Mouse (Mus musculus) layer of hippocampus, postnatal 25 days (tissue): ENCODE measurements around the gene Ccdc190. TPM values are rescaled to one million over a fixed set of nuclear protein-coding genes. Genes with fewer than 3 reads are reported as not detected.

Experiments
- DNase-seq, 2 experiments: peaks; one replicate each; pipeline ENCODE4 v3.0.0; 2022; ENCODE audit warnings: mixed read lengths in 2 of 2, low spot score in 1 of 2; ENCODE audit errors: extremely low spot score in 1 of 2
- total RNA-seq, 2 experiments: library from RNA; stranded (reverse); gene quantifications; 2 replicates each; pipeline ENCODE4 v1.2.3; 2021

The Ccdc190 gene
- total RNA-seq, 2 experiments from 2014 or later = 25.2 to 25.7 TPM

DNA sequence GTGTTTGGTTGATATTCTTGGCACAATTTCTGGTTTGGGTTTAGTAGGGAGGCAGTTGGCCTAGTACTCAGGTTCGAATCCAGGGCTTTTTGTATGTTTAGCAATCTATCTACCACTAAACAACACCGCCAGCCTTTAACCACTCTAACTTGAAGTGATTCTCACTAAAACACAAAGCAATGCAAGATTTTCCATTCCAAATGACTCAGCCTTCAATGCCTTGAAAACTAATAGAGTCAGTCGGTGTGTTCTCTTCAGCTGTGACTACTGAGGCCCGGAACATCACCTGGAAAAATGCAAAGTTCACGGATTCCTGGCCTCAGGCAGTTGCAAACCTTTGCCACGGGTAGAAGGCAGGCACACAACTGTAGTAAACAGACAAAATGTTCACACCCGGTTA lies 3.2 kb downstream of the Ccdc190 start:
- no peak for DNase-seq

DNA sequence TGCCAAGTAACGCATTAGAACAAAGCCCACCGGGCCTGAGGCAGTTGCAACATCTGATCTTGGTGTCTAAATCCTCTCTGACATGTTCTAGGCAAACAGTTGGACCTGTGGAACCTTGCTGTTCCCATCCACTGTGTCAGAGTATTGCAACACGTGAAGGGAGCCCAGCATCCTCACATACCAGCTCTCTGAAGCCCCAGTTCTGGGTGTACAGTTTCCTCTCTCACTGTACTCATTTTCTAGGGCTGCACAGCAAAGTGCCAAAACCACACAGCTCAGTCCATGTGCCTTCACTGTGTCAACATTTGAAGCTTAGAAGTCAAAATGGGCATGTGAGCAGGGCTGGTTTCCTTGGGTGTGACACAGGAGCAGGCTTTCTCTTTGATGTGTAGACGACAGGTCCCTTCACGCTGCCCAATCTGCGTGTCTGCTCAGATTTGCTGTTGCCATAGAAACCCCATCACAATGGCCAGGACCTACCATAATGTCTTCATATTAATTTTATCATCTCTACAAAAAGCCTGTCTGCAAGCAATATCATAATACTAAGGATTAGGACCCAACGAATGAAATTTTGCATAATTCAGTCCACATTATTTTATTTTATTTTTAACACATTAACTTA lies 3.8 kb downstream of the Ccdc190 start:
- no peak for DNase-seq

DNA sequence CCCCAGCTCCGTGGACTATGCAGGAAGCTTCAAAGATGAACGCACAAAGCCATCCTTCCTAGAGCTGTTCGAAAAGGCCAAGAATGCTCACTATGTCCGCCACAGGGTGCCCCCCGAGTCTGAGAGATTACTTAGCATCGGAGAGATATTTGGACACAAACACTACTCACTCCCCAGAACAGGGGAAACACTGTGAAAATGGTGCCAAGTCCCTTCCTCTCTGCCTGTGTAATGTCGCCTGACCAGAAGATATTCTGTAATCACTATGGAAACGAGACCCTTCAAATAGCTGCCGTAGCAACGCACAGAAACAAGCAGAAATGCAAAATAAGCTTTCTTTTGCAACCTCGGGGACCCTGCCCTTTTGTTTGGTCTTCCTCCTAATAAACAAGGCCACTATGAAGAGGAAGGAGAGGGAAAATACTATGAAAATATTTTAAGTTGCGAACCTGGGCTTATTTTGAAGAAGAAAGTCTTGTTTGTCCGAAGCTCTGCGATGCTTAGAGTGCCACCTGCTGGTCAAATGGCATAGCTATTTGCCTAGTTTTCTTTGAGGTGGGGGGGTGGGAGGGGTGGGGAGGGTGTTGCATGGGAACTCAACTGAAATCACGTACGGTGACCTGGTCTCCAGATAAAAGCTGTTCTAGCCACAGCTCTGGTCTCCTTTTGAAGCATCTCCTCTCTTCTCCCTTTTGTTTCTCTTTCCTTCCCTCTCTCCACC lies 5.7 kb downstream of the Ccdc190 start:
- DNase-seq = peak; percentile 31 to 62

DNA sequence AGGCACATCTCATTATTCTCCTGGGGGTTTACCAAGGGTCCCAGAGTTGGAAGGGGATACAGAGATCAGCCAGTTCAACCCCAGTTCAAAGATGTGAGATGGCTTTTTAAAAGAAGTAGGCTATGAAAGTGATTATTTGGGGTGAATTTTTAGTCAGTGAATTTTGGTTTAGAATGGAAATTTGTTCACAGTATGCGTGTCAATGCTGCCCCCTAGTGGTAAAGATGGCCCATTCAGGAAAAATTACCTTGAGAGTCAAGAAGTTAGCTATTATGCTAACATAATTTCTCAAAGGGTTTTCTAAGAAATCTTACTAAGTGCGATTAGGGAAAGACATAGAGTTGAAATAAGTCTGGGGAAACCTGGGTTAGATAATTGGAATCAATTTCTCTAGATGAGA lies 10.9 kb downstream of the Ccdc190 start:
- DNase-seq = peak in 1 of 2 experiments; percentile 73

DNA sequence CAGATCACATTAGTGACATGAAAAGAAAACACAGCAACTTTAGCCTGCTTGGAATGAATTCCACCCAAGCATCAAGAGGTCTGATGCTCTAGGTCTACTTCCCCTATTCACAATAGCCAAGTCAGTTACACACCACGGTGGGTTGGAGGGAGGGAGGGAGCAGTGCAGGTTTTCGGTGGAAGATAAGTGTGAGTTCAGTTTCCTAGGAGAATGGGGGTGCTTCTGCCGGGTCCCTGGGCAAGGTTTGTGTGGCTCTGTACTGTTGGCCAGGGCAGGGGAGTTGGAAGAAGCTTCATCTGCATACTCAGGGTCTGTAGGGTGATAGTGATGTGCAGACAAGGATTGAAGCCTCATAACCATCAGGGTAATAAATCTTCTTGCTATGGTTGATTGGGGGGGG lies 17.6 kb downstream of the Ccdc190 start:
- DNase-seq = no peak

DNA sequence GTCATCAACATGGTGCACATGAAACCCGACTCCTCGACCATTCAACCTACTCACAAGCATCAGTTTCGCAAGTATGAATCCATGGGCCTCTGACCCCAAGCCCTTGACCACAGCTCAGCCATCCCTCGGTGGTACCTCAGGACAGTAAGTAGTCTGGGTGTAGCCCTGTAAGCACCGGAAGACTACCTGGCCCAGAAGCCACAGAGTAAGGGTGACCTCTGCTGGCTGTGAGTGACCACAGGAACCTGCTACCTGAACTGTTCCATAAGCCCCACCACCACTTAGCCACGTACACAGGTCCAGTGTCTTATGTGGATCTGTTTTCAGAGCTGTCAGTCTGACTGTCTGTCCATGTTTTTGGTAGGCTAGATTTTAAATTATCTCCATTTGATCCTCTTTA lies 19.2 kb downstream of the Ccdc190 start:
- DNase-seq = no peak

DNA sequence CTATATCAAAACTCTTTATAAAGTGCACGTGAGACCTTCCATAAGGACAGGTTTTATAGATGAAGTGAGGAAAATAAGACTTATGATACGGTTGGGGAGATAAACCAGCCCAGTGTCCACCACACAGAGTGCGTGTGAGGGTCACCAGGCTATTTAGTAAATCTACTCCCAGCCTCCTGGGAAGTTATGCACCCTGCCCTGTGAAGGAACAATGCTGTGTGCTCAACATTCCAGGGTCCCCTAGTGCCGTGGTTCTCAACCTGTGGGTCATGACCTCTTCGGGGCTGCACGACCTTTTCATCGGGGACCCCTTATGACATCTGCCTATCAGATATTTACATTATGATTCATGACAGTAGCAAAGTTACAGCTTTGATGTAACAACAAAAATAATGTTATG lies 19.8 kb downstream of the Ccdc190 start:
- DNase-seq = no peak

DNA sequence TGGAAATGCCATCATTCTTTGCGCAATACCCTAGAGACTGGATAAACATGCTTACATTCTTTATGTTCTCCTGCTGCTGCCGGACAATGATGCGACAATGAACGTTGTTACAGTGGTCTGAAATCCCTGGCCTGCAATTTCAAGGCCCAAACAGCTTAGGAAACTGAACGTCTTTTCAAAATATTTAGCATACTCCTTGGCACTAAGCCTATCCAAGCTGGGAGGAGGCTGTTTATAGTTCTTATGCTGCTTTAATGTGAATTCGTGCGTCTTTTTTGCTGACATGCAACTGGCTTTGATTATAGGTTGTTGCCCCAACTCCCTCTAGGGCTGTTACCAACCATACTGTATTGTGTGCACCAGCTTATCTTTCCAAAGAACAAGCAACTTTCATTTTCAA lies 20.4 kb downstream of the Ccdc190 start:
- no peak for DNase-seq

DNA sequence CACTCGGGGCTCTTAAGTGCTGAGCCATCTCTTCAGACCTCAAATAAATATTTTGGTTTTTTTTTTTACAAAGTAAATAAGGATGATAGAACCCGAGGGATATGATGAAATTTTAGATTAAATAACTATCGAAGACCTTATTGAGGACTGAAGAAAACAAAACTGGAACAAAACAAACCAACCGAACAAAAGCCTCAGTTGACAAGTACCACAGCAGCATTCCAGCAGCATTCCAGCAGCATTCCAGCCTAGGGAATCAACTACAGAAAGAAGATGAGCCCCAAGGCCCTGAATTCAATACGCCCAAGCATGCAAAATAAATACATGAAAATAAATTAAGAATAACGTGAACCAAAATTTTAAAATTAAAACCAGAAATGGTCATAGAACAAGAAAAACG lies 21.5 kb downstream of the Ccdc190 start:
- DNase-seq = no peak

DNA sequence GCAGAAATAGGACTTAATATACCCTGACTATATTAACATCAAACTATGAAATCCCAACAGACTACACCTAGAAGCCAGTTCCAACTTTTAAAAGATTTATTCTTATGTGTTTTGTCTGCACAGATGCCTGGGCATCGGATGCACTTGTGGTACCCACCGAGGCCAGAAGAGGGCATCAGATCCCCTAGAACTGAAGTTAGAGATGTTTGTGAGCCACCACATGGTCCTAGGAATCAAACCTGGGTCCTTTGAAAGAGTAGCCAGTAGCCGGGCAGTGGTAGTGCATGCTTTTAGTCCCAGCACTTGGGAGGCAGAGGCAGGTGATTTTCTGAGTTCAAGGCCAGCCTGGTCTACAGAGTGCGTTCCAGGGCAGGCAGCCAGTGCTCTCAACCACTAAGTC lies 22.2 kb downstream of the Ccdc190 start:
- DNase-seq = no peak

DNA sequence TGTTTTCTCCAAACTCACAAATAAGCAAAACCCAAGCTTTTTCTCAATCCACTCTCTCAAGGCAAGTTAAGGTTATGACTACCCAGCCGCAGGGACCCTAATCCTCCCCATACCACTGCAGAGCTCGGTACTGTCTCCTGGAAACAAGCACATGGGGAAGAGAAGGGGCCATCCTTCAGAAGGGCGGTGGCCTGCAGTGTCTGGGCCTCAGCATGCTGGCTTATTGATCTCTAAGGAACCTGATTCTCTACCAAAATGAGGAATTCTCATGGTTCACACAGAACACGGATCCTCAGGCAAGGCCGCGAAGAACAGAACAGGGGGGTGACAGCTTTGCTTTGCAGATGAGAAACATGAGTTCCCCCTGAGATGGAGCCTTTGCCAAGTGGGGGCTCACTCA lies 23.1 kb downstream of the Ccdc190 start:
- no peak for DNase-seq

DNA sequence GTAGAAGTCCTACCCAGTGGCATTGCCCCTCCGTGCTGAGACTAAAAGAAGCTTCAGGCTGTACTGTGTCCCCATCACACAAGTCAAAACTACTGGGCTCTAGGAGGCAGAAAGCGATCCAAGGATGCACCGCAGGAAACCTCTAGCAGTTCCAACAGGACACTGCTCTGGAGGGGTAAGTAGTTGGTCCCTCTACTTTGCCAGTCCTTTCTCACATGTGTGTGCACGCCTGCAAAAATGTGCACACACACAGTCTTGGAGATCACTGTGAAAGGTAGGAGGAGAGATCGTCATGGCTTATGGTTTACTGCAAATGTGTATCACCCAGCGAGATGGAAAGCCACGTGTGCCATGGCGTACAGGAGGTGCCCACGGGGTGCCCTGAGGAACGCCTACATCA lies 24.2 kb downstream of the Ccdc190 start:
- DNase-seq = no peak

DNA sequence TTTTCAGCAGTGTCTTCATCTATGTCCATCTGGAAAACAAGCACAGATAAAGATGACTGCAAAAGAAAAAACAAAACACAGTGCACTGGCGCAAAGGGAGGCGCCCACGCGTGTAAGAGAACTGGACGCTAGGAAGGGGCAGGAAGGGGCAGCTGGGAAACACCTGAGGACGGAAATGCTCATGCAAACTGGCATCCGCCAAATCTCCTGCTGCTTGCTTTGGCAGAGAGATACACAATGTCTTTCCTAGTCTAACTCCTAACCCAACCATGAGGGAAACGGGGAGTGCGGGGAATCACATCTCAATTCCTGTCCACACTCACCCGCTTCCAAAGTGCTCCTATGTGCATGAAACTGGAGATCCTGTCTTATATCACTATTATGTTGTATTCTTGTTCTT lies 24.7 kb downstream of the Ccdc190 start:
- no peak for DNase-seq

DNA sequence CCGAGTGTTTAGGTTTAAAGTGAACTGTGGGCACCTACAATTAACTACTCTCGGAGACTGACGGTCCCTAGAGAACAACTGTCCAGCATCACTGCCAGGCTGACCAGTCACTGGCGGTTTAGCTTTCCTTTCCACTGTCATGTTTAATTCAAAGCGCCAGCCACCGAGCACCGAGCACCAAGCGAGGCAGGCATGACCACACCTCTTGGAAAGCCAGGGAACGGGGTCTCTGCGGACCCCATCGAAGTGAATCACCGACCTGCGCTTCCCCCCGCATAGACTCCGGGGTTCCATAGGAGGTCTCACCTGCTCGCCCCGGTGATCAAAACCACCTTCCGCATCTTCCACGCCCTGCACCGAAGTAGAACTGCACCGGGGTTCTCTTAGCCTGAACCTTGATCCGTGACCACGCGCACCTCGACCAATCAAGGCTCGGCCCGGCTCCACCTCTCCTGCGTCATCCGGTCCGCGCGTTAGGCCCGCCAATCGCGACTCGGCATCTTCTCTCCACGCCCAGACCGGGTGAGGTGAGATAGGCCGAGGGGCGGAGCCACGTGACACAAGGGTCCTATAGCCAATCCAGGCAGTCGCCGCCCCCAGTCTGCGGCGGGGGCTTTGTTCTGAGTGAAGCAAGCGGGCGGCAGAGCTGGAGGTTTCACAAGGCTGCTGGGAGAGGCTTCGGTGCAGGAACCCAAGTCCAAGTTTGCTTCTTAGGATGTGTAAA lies 40.5 kb downstream of the Ccdc190 start, which contains the start of gene Hsd17b7:
Gene Hsd17b7, minus strand, starts transcription at position 450 of the 724 bp plus-strand sequence.
- peak; percentile 85 to 92 for DNase-seq

DNA sequence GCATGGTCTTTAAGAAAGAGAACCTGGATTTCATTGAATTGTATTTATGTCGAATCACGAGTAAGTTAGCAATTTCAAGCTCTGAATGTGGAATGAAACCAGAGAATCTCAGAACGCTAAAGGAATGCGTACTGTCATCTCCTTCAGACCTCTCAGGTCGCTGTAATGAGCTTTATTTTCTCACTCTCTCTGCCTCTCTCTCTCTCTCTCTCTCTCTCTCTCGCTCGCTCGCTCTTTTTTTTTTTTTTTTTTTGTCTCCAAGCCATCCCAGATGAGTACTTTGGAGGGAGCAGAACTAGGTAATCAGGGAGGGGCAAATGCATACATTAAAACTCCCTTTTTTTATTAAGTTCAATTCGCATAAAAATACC lies 41.1 kb downstream of the Ccdc190 start:
- DNase-seq = no peak

DNA sequence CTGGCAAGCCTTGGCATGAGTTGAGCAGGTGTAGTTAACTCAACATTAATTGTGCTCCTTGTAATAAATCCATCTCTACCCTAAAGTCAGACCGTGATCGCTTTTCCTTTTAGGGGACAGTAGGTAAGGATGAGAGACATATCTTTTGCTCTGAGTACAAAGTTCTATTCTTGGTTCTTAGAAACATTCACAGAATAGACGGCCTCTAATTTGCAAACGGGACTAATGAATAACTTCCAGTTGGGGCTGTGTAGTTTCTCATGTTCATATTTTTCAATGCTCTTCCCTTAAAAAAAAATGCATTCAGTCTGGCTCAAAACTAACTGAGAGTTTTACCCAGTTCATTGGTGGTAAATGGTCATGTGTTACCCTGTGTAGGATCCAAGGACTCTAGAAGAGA lies 42.5 kb downstream of the Ccdc190 start:
- no peak for DNase-seq

DNA sequence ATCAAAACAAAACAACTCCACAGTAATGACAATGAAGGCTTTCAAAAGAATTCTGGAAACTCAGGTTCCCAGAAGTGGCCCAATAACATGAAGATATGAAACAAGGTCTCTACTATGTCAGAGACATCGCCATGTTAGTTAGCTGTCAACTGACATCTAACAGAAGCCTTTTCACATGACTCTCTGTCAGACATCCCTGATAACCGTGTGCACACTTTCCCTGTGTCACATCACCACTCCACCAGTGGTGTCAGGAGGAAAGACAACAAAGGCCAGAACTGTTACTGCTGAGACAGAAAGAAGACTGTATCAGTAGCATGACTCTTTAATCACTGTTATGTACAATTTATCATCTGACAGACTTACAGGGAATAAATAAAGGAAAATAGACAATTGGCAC lies 43.5 kb downstream of the Ccdc190 start:
- DNase-seq = no peak

DNA sequence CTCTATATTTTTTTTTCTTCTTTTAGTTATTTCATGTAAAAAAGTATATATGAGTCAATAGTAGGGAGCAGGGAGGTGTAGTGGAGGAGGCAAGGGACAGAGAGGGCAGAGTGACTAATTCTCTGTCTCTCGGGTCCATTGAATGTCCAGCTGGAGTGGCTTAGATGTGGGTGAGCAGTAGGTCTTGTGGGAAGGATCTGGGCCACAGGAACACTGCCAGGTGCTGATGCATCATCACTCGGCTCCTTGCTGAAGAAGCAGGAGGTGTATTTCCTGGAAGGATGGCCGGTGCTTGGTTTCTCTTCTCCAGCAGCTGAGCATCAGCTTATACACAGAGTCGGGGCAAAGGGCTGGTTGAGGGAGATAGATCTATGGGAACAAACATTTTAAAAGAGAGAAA lies 49.2 kb downstream of the Ccdc190 start:
- no peak for DNase-seq
